Mouse (Mus musculus) liver, embryonic 16.5 days (tissue): ENCODE data around the gene Sgta. TPM values are rescaled to one million over a fixed set of nuclear protein-coding genes. Genes with fewer than 3 reads are reported as not detected.

Experiments used
- ATAC-seq: fragments of 200-750 bp; cut with Nextera tagmentation; 2 replicates; pipeline ENCODE4 v1.8.0; 2017; ENCODE audit warnings: low read depth, mild to moderate bottlenecking, moderate number of reproducible peaks, moderate library complexity
- H3K27ac ChIP-seq: fragments of 300-500 bp; sonication (generic); 2 replicates; pipeline ENCODE4 v1.5.1; 2014; ENCODE audit warnings: mild to moderate bottlenecking, low read length
- H3K27me3 ChIP-seq: fragments of 300-500 bp; sonication (generic); 2 replicates; pipeline ENCODE4 v1.6.1; 2014; ENCODE audit warnings: low read depth, low read length, mixed read lengths; ENCODE audit not compliant: control insufficient read depth, insufficient read depth
- H3K36me3 ChIP-seq: fragments of 300-500 bp; sonication (generic); 2 replicates; pipeline ENCODE4 v1.6.1; 2014; ENCODE audit warnings: mild to moderate bottlenecking; ENCODE audit not compliant: control insufficient read depth, insufficient read depth
- H3K4me1 ChIP-seq: fragments of 300-500 bp; sonication (generic); 2 replicates; pipeline ENCODE4 v1.6.1; 2014; ENCODE audit warnings: low read depth, low read length, mixed read lengths; ENCODE audit not compliant: control insufficient read depth
- H3K4me2 ChIP-seq: fragments of 300-500 bp; sonication (generic); 2 replicates; pipeline ENCODE4 v1.6.1; 2014; ENCODE audit warnings: low read depth, low read length, mixed read lengths
- H3K4me3 ChIP-seq: fragments of 300-500 bp; sonication (generic); 2 replicates; pipeline ENCODE4 v1.5.1; 2014; ENCODE audit warnings: low read depth, mild to moderate bottlenecking, low read length
- H3K9ac ChIP-seq: fragments of 300-500 bp; sonication (generic); 2 replicates; pipeline ENCODE4 v1.6.1; 2014; ENCODE audit warnings: low read depth, low read length
- H3K9me3 ChIP-seq: fragments of 300-500 bp; sonication (generic); replicated peaks from 2 replicates; pipeline ENCODE4 v1.6.1; 2016; ENCODE audit warnings: low read length; ENCODE audit not compliant: control insufficient read depth
- WGBS: fragments of 180-500 bp; shearing (Covaris S2); extraction: QIAGEN DNeasy Blood & Tissue Kit; methylation state at CpG from one replicate; pipeline ENCODE4 v1.1.7; 2014; ENCODE audit not compliant: insufficient replicate concordance; 5-methylcytosine and 5-hydroxymethylcytosine counted together
- polyA plus RNA-seq: library from polyadenylated mRNA; unstranded; fragments of >200 nt; fragmentation: Nextera tagmentation; extraction: Ambion mirVana; gene quantifications from 2 replicates; pipeline ENCODE4 v1.2.1, GENCODE M21; 2015

Gene Sgta
- 55.3 and 57.3 TPM in 2 replicates for polyA plus RNA-seq

DNA sequence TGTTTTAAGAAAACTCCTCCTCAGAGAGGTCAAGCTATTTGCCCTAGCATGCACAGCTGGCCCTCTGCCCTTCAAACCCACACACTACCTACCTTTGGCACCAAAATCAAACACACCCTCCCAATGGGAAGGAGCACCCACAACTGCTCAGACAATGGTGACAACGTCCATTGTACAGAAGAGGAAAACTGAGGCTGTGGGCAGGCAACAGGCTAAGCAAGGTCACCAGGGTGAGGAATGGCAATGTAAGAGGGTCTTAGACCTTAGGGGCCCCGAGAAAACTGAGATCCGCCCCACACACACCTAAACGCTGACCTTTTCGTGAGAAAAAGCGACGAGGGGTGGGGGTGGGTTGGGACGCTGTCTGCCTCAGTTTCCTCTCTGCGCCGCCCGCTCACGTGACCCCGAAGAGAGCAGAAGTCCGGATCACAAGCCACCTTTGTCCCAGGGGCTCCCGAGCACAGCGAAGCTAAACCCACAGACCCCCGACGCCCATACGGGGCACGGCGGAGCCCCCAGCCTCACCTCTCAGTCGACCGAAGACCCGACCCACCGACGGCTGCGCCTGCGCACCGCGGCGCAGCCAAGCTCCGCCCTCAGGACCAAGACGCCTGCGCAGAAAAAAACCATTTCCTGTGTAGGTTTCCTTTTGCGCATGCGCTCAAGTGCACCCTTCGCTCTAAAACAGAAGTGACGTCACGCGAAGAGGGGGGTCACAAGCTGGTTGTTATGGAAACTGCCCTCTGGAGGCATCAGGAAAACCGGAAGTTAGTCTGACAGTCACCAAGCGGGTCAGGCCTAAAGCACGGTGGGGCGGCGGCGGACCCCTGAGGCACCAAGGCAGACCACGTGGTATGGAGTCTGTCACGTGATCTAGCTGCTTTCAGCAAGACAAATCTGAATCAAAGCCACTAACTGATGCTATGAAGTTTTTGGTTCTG, at the start of gene Sgta:
Gene Sgta, minus strand, starts transcription at position 579 of the 941 bp plus-strand sequence.
- Histone ChIP-seq H3K36me3 (no peaks in the 10 kb centered on the region), H3K9me3 (no peaks in the 10 kb centered on the region), H3K4me2 (peak within 1 kb of the TSS; percentile 87), H3K4me3 (peak within 1 kb of the TSS; percentile 72), H3K4me1 (peaks cover 12% of the 10 kb centered on the region), H3K27ac (peak within 1 kb of the TSS; percentile 39; the same call in 1 of the 2 replicates), H3K27me3 (no peaks in the 10 kb centered on the region), H3K9ac (peak within 1 kb of the TSS; percentile 82)
- under 1% methylated on average over 48 of the region's 48 CpGs for WGBS
- ATAC-seq: peak; percentile 90

GRCm38 (mm10) chr10:81106113-81106721, 46.2 kb upstream of the Sgta start:
- H3K4me2 ChIP-seq: peak overlapping the region; percentile 87
- H3K4me3 ChIP-seq: peak overlapping the region; percentile 97
- H3K27me3 ChIP-seq: no peaks in the 10 kb centered on the region
- no peaks in the 10 kb centered on the region for H3K9me3 ChIP-seq
- H3K4me1 ChIP-seq: peaks cover 44% of the 10 kb centered on the region
- H3K36me3 ChIP-seq: peaks cover 22% of the 10 kb centered on the region
- peak overlapping the region; percentile 96 for H3K9ac ChIP-seq
- WGBS: under 1% methylated on average over 35 of the region's 35 CpGs
- peak overlapping the region; percentile 100 for H3K27ac ChIP-seq
- ATAC-seq: peak; percentile 82

GRCm38 (mm10) chr10:81105565-81106112, 45.7 kb upstream of the Sgta start, which contains the start of gene Map2k2:
Gene Map2k2, plus strand, starts transcription at chr10:81105915.
- Histone ChIP-seq H3K4me2 (peak within 1 kb of the TSS; percentile 87), H3K4me1 (peaks cover 46% of the 10 kb centered on the region), H3K9ac (peak within 1 kb of the TSS; percentile 96), H3K9me3 (no peaks in the 10 kb centered on the region), H3K36me3 (peaks cover 20% of the 10 kb centered on the region), H3K4me3 (peak within 1 kb of the TSS; percentile 97), H3K27ac (peak within 1 kb of the TSS; percentile 100), H3K27me3 (no peaks in the 10 kb centered on the region)
- peak; percentile 92 for ATAC-seq
- WGBS: 0% methylated on average over 56 of the region's 56 CpGs

DNA sequence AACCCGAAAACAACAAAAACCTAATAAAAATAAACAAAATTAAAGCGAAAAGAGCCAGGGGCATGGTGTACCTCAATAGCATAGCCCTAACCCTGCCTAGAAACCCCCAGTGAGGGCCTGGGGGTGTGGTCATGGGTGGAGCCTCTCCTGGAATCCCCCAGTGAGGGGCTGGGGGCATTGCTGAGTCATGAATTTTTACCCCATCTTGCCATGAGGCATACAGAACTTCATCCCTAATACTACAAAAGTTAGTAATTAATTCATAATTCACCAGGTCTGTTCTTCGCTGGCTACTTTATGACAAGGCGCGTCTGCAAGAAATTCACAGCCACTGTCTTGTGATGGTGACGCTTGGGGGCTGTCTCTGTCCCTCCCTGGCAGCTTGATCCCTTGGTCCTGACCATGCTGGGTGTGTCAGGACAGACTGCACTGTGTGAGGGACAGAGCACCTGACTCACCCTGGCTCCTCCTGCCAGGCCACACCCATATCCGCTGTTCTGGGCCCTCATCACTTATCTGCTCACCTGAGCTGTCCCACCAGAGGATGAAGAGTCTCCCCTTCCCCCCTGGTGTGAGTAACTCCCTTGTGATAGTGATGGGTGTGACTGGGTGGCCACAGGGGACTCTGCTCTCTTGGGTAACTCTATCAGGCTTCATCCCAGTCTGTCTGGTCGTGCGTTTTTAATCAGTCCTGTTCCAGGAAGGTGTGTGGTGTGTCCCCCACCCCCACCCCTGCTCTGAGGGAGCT, 35.1 kb upstream of the Sgta start:
- peak; percentile 75 for ATAC-seq
- no peak overlapping the region for H3K4me2 ChIP-seq
- 35% methylated on average over 9 of the region's 9 CpGs for WGBS
- H3K27me3 ChIP-seq: no peaks in the 10 kb centered on the region
- H3K4me1 ChIP-seq: peaks cover 48% of the 10 kb centered on the region
- no peak overlapping the region for H3K9ac ChIP-seq
- H3K9me3 ChIP-seq: peaks cover 3% of the 10 kb centered on the region
- peak overlapping the region; percentile 23 for H3K27ac ChIP-seq
- no peak overlapping the region for H3K4me3 ChIP-seq
- H3K36me3 ChIP-seq: no peaks in the 10 kb centered on the region

GRCm38 (mm10) chr10:81092465-81093250, 32.7 kb upstream of the Sgta start:
- ATAC-seq: peak; percentile 80
- Histone ChIP-seq H3K4me1 (peaks cover 44% of the 10 kb centered on the region), H3K4me3 (peak overlapping the region; percentile 49), H3K27me3 (no peaks in the 10 kb centered on the region), H3K9me3 (peaks cover 3% of the 10 kb centered on the region), H3K9ac (peak overlapping the region; percentile 49; the same call in 1 of the 2 replicates), H3K36me3 (peaks cover 4% of the 10 kb centered on the region), H3K4me2 (no peak overlapping the region), H3K27ac (peak overlapping the region; percentile 70)
- 45% methylated on average over 22 of the region's 22 CpGs for WGBS

DNA sequence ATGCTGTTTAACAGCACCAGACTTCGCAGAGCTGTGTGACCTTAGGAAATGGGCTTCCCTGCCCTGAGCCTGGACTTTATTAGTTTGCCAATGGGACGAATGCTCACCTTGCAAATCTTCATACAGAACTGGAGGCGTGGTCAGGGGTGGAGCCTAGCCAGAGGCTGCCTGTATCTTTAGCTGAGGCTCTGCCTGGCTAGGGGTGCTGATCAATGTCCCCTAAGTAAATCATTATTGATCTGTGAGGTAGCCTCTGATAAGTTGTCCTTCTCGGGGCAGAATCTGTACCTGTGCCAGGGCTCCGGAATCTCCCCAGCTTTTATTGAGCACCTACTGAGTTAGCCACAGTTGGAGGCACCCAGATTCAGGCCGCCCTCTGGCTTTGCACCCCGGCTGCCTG, 30.6 kb upstream of the Sgta start:
- H3K36me3 ChIP-seq: peaks cover 11% of the 10 kb centered on the region
- no peaks in the 10 kb centered on the region for H3K27me3 ChIP-seq
- peak overlapping the region; percentile 49 for H3K4me3 ChIP-seq
- H3K4me2 ChIP-seq: peak overlapping the region; percentile 42
- H3K27ac ChIP-seq: no peak overlapping the region
- 53% methylated on average over 7 of the region's 7 CpGs for WGBS
- H3K4me1 ChIP-seq: peaks cover 39% of the 10 kb centered on the region
- 0 out of 2 replicates have a peak, but pooled peaks cover 2% of the 10 kb centered on the region for H3K9me3 ChIP-seq
- ATAC-seq: no peak
- no peak overlapping the region for H3K9ac ChIP-seq

DNA sequence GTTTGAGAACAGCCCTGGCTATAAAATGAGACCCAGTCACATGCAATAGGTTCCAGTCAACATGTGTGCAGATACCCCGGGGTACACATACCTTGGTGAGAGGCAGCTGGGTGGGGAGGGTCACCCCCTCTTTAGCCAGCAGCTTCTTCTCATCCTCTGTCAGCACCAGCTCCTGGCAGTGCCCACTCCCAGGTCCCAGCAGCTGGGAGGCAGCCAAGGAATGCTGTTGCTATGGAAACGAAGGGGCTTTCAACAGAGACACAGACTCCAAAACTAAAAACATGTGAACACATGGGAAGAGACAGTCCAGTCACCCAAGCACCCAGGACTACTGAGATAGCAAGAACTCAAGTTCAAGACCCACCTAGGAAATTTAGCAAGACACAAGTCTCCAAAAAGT, 29.2 kb upstream of the Sgta start:
- no peak overlapping the region for H3K4me3 ChIP-seq
- peaks cover 25% of the 10 kb centered on the region for H3K4me1 ChIP-seq
- WGBS: 36% methylated on average over 2 of the region's 2 CpGs
- H3K4me2 ChIP-seq: no peak overlapping the region
- ATAC-seq: no peak
- 0 out of 2 replicates have a peak, but pooled peaks cover 2% of the 10 kb centered on the region for H3K9me3 ChIP-seq
- H3K27ac ChIP-seq: no peak overlapping the region
- no peaks in the 10 kb centered on the region for H3K27me3 ChIP-seq
- peaks cover 11% of the 10 kb centered on the region for H3K36me3 ChIP-seq
- no peak overlapping the region for H3K9ac ChIP-seq

DNA sequence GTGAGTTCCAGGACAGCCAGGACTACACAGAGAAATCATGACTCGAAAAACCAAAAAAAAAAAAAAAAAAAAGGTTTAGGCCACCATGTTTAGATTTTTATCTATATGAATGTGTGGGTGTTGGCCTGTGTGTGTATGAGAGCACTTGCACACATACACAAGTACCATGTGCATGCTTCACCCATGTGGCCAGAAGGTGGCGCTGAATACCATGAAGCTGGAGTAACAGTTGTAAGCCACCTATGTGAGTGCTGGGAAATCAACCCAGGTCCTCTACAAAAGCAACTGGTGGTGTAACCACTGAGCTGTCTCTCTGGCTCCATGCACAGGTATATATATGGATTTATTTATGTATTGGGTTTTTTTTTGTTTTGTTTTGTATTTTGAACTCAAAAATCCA, 27.0 kb upstream of the Sgta start:
- Histone ChIP-seq H3K4me2 (no peak overlapping the region), H3K4me3 (no peak overlapping the region), H3K9me3 (0 out of 2 replicates have a peak, but pooled peaks cover 2% of the 10 kb centered on the region), H3K27me3 (no peaks in the 10 kb centered on the region), H3K4me1 (peaks cover 12% of the 10 kb centered on the region), H3K9ac (no peak overlapping the region), H3K36me3 (peaks cover 11% of the 10 kb centered on the region), H3K27ac (no peak overlapping the region)
- 35% methylated on average over 2 of the region's 2 CpGs for WGBS
- ATAC-seq: no peak
